10 mouse cellular contexts compared by ENCODE assay signal in the genomic region with DNA sequence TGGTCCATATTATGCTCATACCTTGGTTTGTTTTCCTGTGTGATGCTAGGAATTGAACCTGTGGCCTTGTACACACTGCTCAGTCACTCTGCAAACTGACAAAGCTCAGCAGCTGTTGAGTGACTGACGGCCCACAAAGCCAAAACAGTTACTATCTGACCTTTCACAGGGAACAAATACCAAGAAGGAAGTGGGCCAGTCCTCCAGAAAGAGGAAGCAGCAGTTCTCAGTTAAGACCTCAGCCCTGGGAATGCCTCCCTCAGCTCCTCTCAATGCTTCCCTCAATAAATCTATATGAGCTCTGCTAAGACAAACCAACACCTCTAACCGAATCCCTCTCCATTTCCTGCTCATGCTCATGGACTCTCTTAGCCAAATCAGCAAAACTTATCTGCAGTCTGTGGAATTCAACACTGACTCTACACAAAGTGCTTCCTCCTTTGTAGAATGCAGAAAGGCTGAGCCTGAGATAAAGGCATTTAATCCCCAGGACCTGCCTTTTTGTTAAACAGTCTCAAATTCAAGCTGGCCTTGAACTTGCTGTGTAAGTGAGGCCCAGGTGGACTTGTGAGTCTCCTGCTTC. TPM values are rescaled to one million over a fixed set of nuclear protein-coding genes. Genes with fewer than 3 reads are reported as not detected.
DNase-seq lines count a peak whose midpoint lies in the region; ATAC-seq and TF ChIP-seq lines count a peak whose summit lies in the region.
"Had no signal": no experiment of that assay in that cellular context is flagged by ENCODE, and none has a peak within 500 bp of the region (broad histone marks: within the 10 kb centered on the region; RNA-seq: fewer than 3 reads in every experiment).

No protein-coding gene starts in this region.

- no peak overlapping the region for H3K4me2 ChIP-seq in intestine, embryonic 16.5 days (ENCODE audit: low read depth, low read length)

- H3K9ac ChIP-seq in MEL (ENCODE audit: control insufficient read depth, low read depth, low read length, poor library complexity, severe bottlenecking) = peak overlapping the region; percentile 26
- H3K9ac ChIP-seq in intestine, embryonic 16.5 days (ENCODE audit: low read depth, low read length) = no peak overlapping the region

- no peak overlapping the region; a peak in 1 of 4 replicates for H3K4me3 ChIP-seq in MEL (ENCODE audit: control insufficient read depth in 1 of 2, insufficient read depth in 1 of 2, low read depth in 2 of 2, low read length in 2 of 2)
- H3K4me3 ChIP-seq in intestine, embryonic 16.5 days (ENCODE audit: low read length) = no peak overlapping the region
- H3K4me3 ChIP-seq: midbrain, embryonic 10.5 days had no signal

- peak; percentile 88 for TF ChIP-seq EP300 in MEL (IDR thresholded peaks at IDR 0.05; ENCODE audit: low read depth in 1 of 2, low read length in 2 of 2)

- H3K27ac ChIP-seq in MEL (ENCODE audit: control insufficient read depth, low read depth, low read length) = peak overlapping the region; percentile 89
- peak overlapping the region; percentile 52 for H3K27ac ChIP-seq in intestine, embryonic 16.5 days (ENCODE audit: low read length)
- H3K27ac ChIP-seq: midbrain, embryonic 10.5 days had no signal

- peak in 1 of 2 experiments; percentile 59; a peak in 2 of 4 replicates for TF ChIP-seq POLR2A in MEL (IDR thresholded peaks at IDR 0.05; ENCODE audit: control insufficient read depth in 1 of 2, insufficient read depth in 1 of 2, low read depth in 1 of 2, low read length in 2 of 2, poor library complexity in 1 of 2)

- peaks cover 18 to 34% of the 10 kb centered on the region in 2 experiments for H3K4me1 ChIP-seq in MEL (ENCODE audit: control insufficient read depth in 1 of 2, insufficient read depth in 2 of 2, low read length in 2 of 2)
- no peaks in the 10 kb centered on the region for H3K4me1 ChIP-seq in intestine, embryonic 16.5 days (ENCODE audit: control insufficient read depth, insufficient read depth, low read length)
- H3K4me1 ChIP-seq: midbrain, embryonic 10.5 days had no signal

- peaks cover 0 to 28% of the 10 kb centered on the region in 2 experiments; a peak in 2 of 4 replicates for H3K36me3 ChIP-seq in MEL (ENCODE audit: control insufficient read depth in 1 of 2, insufficient read depth in 2 of 2, low read length in 2 of 2)
- no peaks in the 10 kb centered on the region for H3K36me3 ChIP-seq in intestine, embryonic 16.5 days (ENCODE audit: control insufficient read depth, insufficient read depth, low read length)

- ATAC-seq in intestine, embryonic 16.5 days = peak; percentile 57
- peak; percentile 88 for ATAC-seq in megakaryocyte, adult 5-6 weeks (ENCODE audit: poor library complexity, severe bottlenecking)

- no peak for TF ChIP-seq CTCF in MEL (IDR thresholded peaks at IDR 0.05 in 2 of 3, conservative IDR thresholded peaks at IDR 0.05 in 1 of 3; ENCODE audit: control insufficient read depth in 1 of 3, insufficient read depth in 1 of 3, low read depth in 2 of 3, low read length in 3 of 3, poor library complexity in 1 of 3, severe bottlenecking in 1 of 3)

- no peak for TF ChIP-seq RAD21 in MEL (IDR thresholded peaks at IDR 0.05; ENCODE audit: low read depth, low read length)

- H3K27me3 ChIP-seq in MEL (ENCODE audit: control insufficient read depth in 1 of 2, insufficient read depth in 2 of 2, low read length in 2 of 2) = no peaks in the 10 kb centered on the region
- H3K27me3 ChIP-seq in intestine, embryonic 16.5 days (replicated peaks; ENCODE audit: control insufficient read depth, insufficient read depth, low read length) = no peaks in the 10 kb centered on the region

- DNase-seq in heart, adult 18-20 months = peak; percentile 19 to 60
- DNase-seq in heart, postnatal 4 days = no peak
- peak; percentile 94 for DNase-seq in MEL (ENCODE audit: low read depth, low spot score)
- DNase-seq in right cerebral cortex, postnatal 14 days = no peak
- DNase-seq in cerebellum, adult 11-12 months = no peak
- no peak for DNase-seq in cerebellum, adult 9-11 months
- DNase-seq: gastrocnemius, postnatal 10 days had no signal

- H3K79me2 ChIP-seq in MEL (ENCODE audit: control insufficient read depth, insufficient read depth, low read length, poor library complexity) = no peaks in the 10 kb centered on the region

- H3K9me3 ChIP-seq in MEL (replicated peaks; ENCODE audit: insufficient read depth, low read length) = no peaks in the 10 kb centered on the region
- H3K9me3 ChIP-seq in intestine, embryonic 16.5 days (ENCODE audit: control insufficient read depth, low read length) = no peaks in the 10 kb centered on the region
- H3K9me3 ChIP-seq: midbrain, embryonic 10.5 days had no signal

- 30% methylated on average over 2 of the region's 2 CpGs for WGBS in intestine, embryonic 16.5 days

TF ChIP-seq in MEL, 35 proteins besides CTCF, POLR2A, EP300 and RAD21 (continues in another document):
- TF ChIP-seq TCF12 (IDR thresholded peaks at IDR 0.05; ENCODE audit: low read depth, low read length) (peak; percentile 69), TBP (IDR thresholded peaks at IDR 0.05; ENCODE audit: low read depth, low read length) (peak; percentile 44; the same call in 1 of the 2 replicates), KAT2A (conservative IDR thresholded peaks at IDR 0.05; ENCODE audit: low read depth, low read length) (peak; percentile 35; the same call in 1 of the 2 replicates), POLR2AphosphoS5 (IDR thresholded peaks at IDR 0.05; ENCODE audit: borderline replicate concordance, low read depth, low read length) (no peak), ZMIZ1 (IDR thresholded peaks at IDR 0.05; ENCODE audit: low read depth, low read length) (peak; percentile 25; the same call in 1 of the 2 replicates), JUND (IDR thresholded peaks at IDR 0.05; ENCODE audit: low read depth, low read length) (peak; percentile 65; the same call in 1 of the 2 replicates), SIN3A (IDR thresholded peaks at IDR 0.05; ENCODE audit: low read length) (peak; percentile 83), NRF1 (IDR thresholded peaks at IDR 0.05; ENCODE audit: insufficient read depth, low read depth, low read length, poor library complexity, severe bottlenecking) (peak; percentile 49; the same call in 1 of the 2 replicates), ZKSCAN1 (IDR thresholded peaks at IDR 0.05; ENCODE audit: low read depth, low read length) (0 out of 2 replicates have a peak, but pooled peaks have one; percentile 43), MYB (IDR thresholded peaks at IDR 0.05; ENCODE audit: low read depth, low read length) (peak; percentile 84), TAL1 (IDR thresholded peaks at IDR 0.05; ENCODE audit: low read length) (peak; percentile 69), MAX (IDR thresholded peaks at IDR 0.05; ENCODE audit: low read length) (0 out of 2 replicates have a peak, but pooled peaks have one; percentile 7), MAZ (IDR thresholded peaks at IDR 0.05; ENCODE audit: low read depth, low read length) (peak; percentile 79; the same call in 1 of the 2 replicates), ETS1 (IDR thresholded peaks at IDR 0.05; ENCODE audit: low read depth, low read length) (peak; percentile 92), ELF1 (IDR thresholded peaks at IDR 0.05; ENCODE audit: low read depth, low read length) (peak; percentile 85), RCOR1 (IDR thresholded peaks at IDR 0.05; ENCODE audit: low read depth, low read length) (peak; percentile 47; the same call in 1 of the 2 replicates), ZNF384 (IDR thresholded peaks at IDR 0.05; ENCODE audit: low read depth, low read length) (no peak), E2F4 (IDR thresholded peaks at IDR 0.05; ENCODE audit: borderline replicate concordance, low read depth, low read length) (no peak), HCFC1 (IDR thresholded peaks at IDR 0.05; ENCODE audit: low read depth, low read length) (peak; percentile 79), GATA1 (IDR thresholded peaks at IDR 0.05; ENCODE audit: low read depth, low read length) (peak; percentile 63; the same call in 1 of the 2 replicates)

RNA-seq across cellular contexts. Expression of gene Klhl18, which starts 17.3 kb away (rescaled TPM):
- total RNA-seq in heart, adult 18-20 months (2021) = 10 to 100 TPM; 12.4 to 14.0 TPM
- total RNA-seq in heart, postnatal 4 days (2021) = 10 to 100 TPM; 11.2 to 12.9 TPM
- 3.8 TPM in 2 replicates for total RNA-seq in MEL (2012; rRNA removed)
- polyA plus RNA-seq in MEL (2012; ENCODE audit: insufficient read depth in 1 of 2, insufficient read length in 2 of 2, low read depth in 1 of 2, low replicate concordance in 2 of 2, missing spikeins in 1 of 2) = 1 to 10 TPM in 1 of 2 experiments, not detected in 1; 6.9 TPM
- polyA plus RNA-seq in intestine, embryonic 16.5 days (2015; fragmentation: Nextera tagmentation; extraction: Ambion mirVana) = 8.7 and 8.8 TPM in 2 replicates
- 19.8 and 21.9 TPM in 2 replicates for total RNA-seq in megakaryocyte, adult 5-6 weeks (2015)
- total RNA-seq in megakaryocyte, adult 5-6 weeks (2017) = 16.7 and 18.8 TPM in 2 replicates

RNA-seq across cellular contexts. Expression of gene Kif9, which starts 17.5 kb away (rescaled TPM):
- 1 to 10 TPM in 1 of 2 experiments, under 1 TPM in 1; 0.27 to 1.3 TPM for total RNA-seq in heart, adult 18-20 months (2021)
- total RNA-seq in heart, postnatal 4 days (2021) = under 1 TPM; 0.20 to 0.29 TPM
- total RNA-seq in MEL (2012; rRNA removed) = 0.33 and 0.54 TPM in 2 replicates
- under 1 TPM in 1 of 2 experiments, not detected in 1; 0.72 TPM for polyA plus RNA-seq in MEL (2012; ENCODE audit: insufficient read depth in 1 of 2, insufficient read length in 2 of 2, low read depth in 1 of 2, low replicate concordance in 2 of 2, missing spikeins in 1 of 2)
- 0.53 and 0.78 TPM in 2 replicates for polyA plus RNA-seq in intestine, embryonic 16.5 days (2015; fragmentation: Nextera tagmentation; extraction: Ambion mirVana)
- 1.1 and 1.6 TPM in 2 replicates for total RNA-seq in megakaryocyte, adult 5-6 weeks (2015)
- 2.2 and 3.3 TPM in 2 replicates for total RNA-seq in megakaryocyte, adult 5-6 weeks (2017)

RNA-seq across cellular contexts. Expression of gene Ngp, which starts 39.7 kb away (rescaled TPM):
- total RNA-seq in heart, adult 18-20 months (2021) = not detected
- 1 to 10 TPM; 1.8 to 3.2 TPM for total RNA-seq in heart, postnatal 4 days (2021)
- not detected in 2 replicates for total RNA-seq in MEL (2012; rRNA removed)
- not detected for polyA plus RNA-seq in MEL (2012; ENCODE audit: insufficient read depth in 1 of 2, insufficient read length in 2 of 2, low read depth in 1 of 2, low replicate concordance in 2 of 2, missing spikeins in 1 of 2)
- 3.8 and 8.5 TPM in 2 replicates for polyA plus RNA-seq in intestine, embryonic 16.5 days (2015; fragmentation: Nextera tagmentation; extraction: Ambion mirVana)
- total RNA-seq in megakaryocyte, adult 5-6 weeks (2015) = 7,759 and 10,303 TPM in 2 replicates
- total RNA-seq in megakaryocyte, adult 5-6 weeks (2017) = 2,992 and 4,182 TPM in 2 replicates

RNA-seq across cellular contexts. Expression of gene Ptpn23, which starts 51.2 kb away (rescaled TPM):
- 10 to 100 TPM; 13.4 to 14.6 TPM for total RNA-seq in heart, adult 18-20 months (2021)
- 10 to 100 TPM; 32.4 to 33.7 TPM for total RNA-seq in heart, postnatal 4 days (2021)
- 7.3 and 8.3 TPM in 2 replicates for total RNA-seq in MEL (2012; rRNA removed)
- polyA plus RNA-seq in MEL (2012; ENCODE audit: insufficient read depth in 1 of 2, insufficient read length in 2 of 2, low read depth in 1 of 2, low replicate concordance in 2 of 2, missing spikeins in 1 of 2) = 10 to 100 TPM in 1 of 2 experiments, not detected in 1; 40.1 TPM
- 10.8 and 12.9 TPM in 2 replicates for polyA plus RNA-seq in intestine, embryonic 16.5 days (2015; fragmentation: Nextera tagmentation; extraction: Ambion mirVana)
- total RNA-seq in megakaryocyte, adult 5-6 weeks (2015) = 7.2 and 11.5 TPM in 2 replicates
- total RNA-seq in megakaryocyte, adult 5-6 weeks (2017) = 2.9 and 5.9 TPM in 2 replicates

Comparison
In these comparisons a context has a peak if more than half of its experiments do, and no peak if none do; other contexts are left out.
1. DNase-seq: peak in heart, adult 18-20 months (2 of 2) and MEL (single experiment); none in heart, postnatal 4 days (single experiment), right cerebral cortex, postnatal 14 days (single experiment), cerebellum, adult 11-12 months (single experiment) and cerebellum, adult 9-11 months (single experiment).
2. RNA of gene Ngp, which starts 39.7 kb away (total RNA-seq): 2,992 to 10,303 TPM in megakaryocyte, adult 5-6 weeks; 1.8 to 3.2 TPM in heart, postnatal 4 days, not detected in heart, adult 18-20 months and not detected in MEL; every median in the first group is over 100 times any median in the second.